Mouse (Mus musculus) brain, embryonic 14.5 days (tissue): ENCODE data around the gene Hspa12b.

Source experiments
- CTCF ChIP-seq: fragments of 200-500 bp; IDR thresholded peaks from 2 replicates; pipeline ENCODE4 v1.5.1; 2012; ENCODE audit warnings: inconsistent platforms, mild to moderate bottlenecking, moderate library complexity, borderline replicate concordance; ENCODE audit not compliant: insufficient read depth, insufficient read length; ENCODE audit errors: extremely low read depth
- POLR2A ChIP-seq: fragments of 200-500 bp; IDR thresholded peaks from 2 replicates; pipeline ENCODE4 v1.6.1; 2012; ENCODE audit warnings: mild to moderate bottlenecking, inconsistent platforms, borderline replicate concordance; ENCODE audit not compliant: poor library complexity, insufficient read depth, insufficient read length, severe bottlenecking; ENCODE audit errors: extremely low read depth

GRCm38 (mm10) chr2:131167984-131168383, 40.9 kb downstream of the Hspa12b start:
- no peak for TF ChIP-seq CTCF
- no peak for TF ChIP-seq POLR2A
